Mouse (Mus musculus) liver, adult 2 months (tissue): ENCODE measurements around the gene Il5ra.

ENCODE experiments used
- CTCF ChIP-seq: fragments of 200-500 bp; IDR thresholded peaks from 2 replicates; pipeline ENCODE4 v1.5.1; 2011; ENCODE audit warnings: low read depth, low read length, control low read depth
- POLR2A ChIP-seq: fragments of 200-500 bp; IDR thresholded peaks from 2 replicates; pipeline ENCODE4 v1.6.1; 2011; ENCODE audit warnings: low read length, control low read depth; ENCODE audit not compliant: insufficient read depth; ENCODE audit errors: extremely low read depth

- no peak for TF ChIP-seq CTCF
- TF ChIP-seq POLR2A, result no peak
Observed at GRCm38 (mm10) chr6:106794094-106794814, 45.4 kb upstream of the Il5ra start.
